Mouse (Mus musculus) heart, embryonic 16.5 days (tissue): ENCODE results near the gene Olfr494. TPM values are rescaled to one million over a fixed set of nuclear protein-coding genes. Genes with fewer than 3 reads are reported as not detected.

Experiments used
- ATAC-seq: fragments of 200-750 bp; cut with Nextera tagmentation; replicated peaks from 2 replicates; pipeline ENCODE4 v1.8.0; 2017; ENCODE audit warnings: moderate number of reproducible peaks; ENCODE audit not compliant: insufficient read depth, low FRiP score; ENCODE audit errors: extremely low read depth
- H3K27ac ChIP-seq: fragments of 300-500 bp; sonication (generic); 2 replicates; pipeline ENCODE4 v1.5.1; 2014; ENCODE audit warnings: mild to moderate bottlenecking, low read length, control low read depth, moderate library complexity
- H3K27me3 ChIP-seq: fragments of 300-500 bp; sonication (generic); 2 replicates; pipeline ENCODE4 v1.6.1; 2014; ENCODE audit warnings: low read length, mixed read lengths; ENCODE audit not compliant: control insufficient read depth, insufficient read depth
- H3K36me3 ChIP-seq: fragments of 300-500 bp; sonication (generic); 2 replicates; pipeline ENCODE4 v1.6.1; 2014; ENCODE audit not compliant: control insufficient read depth, insufficient read depth
- H3K4me1 ChIP-seq: fragments of 300-500 bp; sonication (generic); 2 replicates; pipeline ENCODE4 v1.6.1; 2014; ENCODE audit warnings: low read length, mixed read lengths; ENCODE audit not compliant: control insufficient read depth, insufficient read depth
- H3K4me2 ChIP-seq: fragments of 300-500 bp; sonication (generic); 2 replicates; pipeline ENCODE4 v1.6.1; 2014; ENCODE audit warnings: low read depth, mild to moderate bottlenecking, control low read depth, low read length
- H3K4me3 ChIP-seq: fragments of 300-500 bp; sonication (generic); 2 replicates; pipeline ENCODE4 v1.5.1; 2014; ENCODE audit warnings: mild to moderate bottlenecking, control low read depth, low read length
- H3K9ac ChIP-seq: fragments of 300-500 bp; sonication (generic); 2 replicates; pipeline ENCODE4 v1.6.1; 2014; ENCODE audit warnings: low read length, control low read depth
- H3K9me3 ChIP-seq: fragments of 300-500 bp; sonication (generic); replicated peaks from 2 replicates; pipeline ENCODE4 v1.6.1; 2016; ENCODE audit warnings: low read length; ENCODE audit not compliant: control insufficient read depth
- WGBS: fragments of 180-500 bp; shearing (Covaris S2); extraction: QIAGEN DNeasy Blood & Tissue Kit; methylation state at CpG from one replicate; pipeline ENCODE4 v1.1.7; 2014; 5-methylcytosine and 5-hydroxymethylcytosine counted together
- polyA plus RNA-seq: library from polyadenylated mRNA; unstranded; fragments of >200 nt; fragmentation: Nextera tagmentation; extraction: Ambion mirVana; gene quantifications from 2 replicates; pipeline ENCODE4 v1.2.1, GENCODE M21; 2015

Olfr494 gene
- not detected in 2 replicates for polyA plus RNA-seq

DNA sequence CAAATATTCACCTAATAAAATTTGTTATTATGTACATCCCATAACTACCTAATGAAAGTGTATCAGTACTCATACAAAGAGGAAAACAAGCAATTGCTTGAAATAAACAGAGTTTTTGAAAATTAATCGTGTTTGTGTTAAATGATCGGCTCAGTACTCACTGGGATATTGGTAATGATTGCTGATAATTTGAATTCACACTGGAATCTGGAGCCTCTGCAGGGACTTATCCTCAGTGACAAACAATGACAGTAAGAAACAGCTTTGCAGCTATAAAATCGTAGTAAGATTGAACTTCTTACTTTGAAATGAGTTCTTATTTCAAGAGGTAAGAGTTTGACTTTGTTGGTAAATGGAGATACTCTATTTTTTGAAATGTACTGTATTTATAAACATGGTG, at the start of gene Olfr494:
Gene Olfr494 (plus strand): TSS at position 301 of the 400 bp plus-strand sequence.
- Histone ChIP-seq H3K4me3 (no peak within 1 kb of the TSS), H3K4me1 (no peaks in the 10 kb centered on the region), H3K9me3 (no peaks in the 10 kb centered on the region), H3K36me3 (no peaks in the 10 kb centered on the region), H3K4me2 (no peak within 1 kb of the TSS), H3K27me3 (no peaks in the 10 kb centered on the region), H3K9ac (no peak within 1 kb of the TSS), H3K27ac (no peak within 1 kb of the TSS)
- WGBS = 65% methylated on average over 3 of the region's 3 CpGs
- no peak for ATAC-seq

DNA sequence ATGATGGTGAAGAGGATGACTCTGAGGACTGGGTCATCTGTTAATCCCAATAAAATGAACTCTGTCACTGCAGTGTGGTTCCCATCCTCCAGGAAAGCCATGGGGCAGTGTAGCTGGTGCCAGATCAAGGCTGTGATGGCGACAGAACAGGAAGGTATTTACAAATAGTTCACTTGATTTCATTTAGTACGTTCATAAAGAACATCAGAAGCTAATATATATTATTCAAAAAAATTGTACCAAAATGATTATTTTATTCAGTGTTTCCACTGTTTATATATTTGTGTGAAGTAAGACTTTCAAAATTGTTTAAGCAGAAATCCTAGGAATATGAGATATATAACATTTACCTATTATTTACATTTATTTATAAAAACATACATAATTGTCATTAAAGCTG, 41.6 kb upstream of the Olfr494 start, which contains the start of gene Olfr492:
Gene Olfr492 (minus strand): TSS at position 101 of the 400 bp plus-strand sequence.
- Histone ChIP-seq H3K4me3 (no peak within 1 kb of the TSS), H3K27ac (no peak within 1 kb of the TSS), H3K9ac (no peak within 1 kb of the TSS), H3K4me2 (no peak within 1 kb of the TSS), H3K4me1 (no peaks in the 10 kb centered on the region), H3K9me3 (no peaks in the 10 kb centered on the region), H3K27me3 (no peaks in the 10 kb centered on the region), H3K36me3 (no peaks in the 10 kb centered on the region)
- no peak for ATAC-seq
- WGBS = 70% methylated on average over 2 of the region's 2 CpGs

DNA sequence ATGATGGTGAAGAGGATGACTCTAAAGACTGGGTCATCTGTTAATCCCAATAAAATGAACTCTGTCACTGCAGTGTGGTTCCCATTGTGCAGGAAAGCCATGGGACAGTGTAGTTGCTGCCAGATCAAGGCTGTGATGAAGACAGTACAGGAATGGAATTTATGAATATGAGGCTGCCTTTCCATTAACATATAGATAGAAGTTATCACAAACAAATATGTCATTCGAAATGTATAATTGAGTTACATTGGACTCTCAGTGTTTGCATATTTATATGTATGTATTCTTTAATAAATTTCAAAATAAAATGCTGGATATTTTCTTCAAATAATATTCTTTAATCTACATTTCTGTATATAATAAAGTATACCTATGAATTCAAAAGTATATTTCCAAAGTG, 18.3 kb upstream of the Olfr494 start, which contains the start of gene Olfr493:
Gene Olfr493 (minus strand): TSS at position 101 of the 400 bp plus-strand sequence.
- Histone ChIP-seq H3K9ac (no peak within 1 kb of the TSS), H3K4me2 (no peak within 1 kb of the TSS), H3K27me3 (no peaks in the 10 kb centered on the region), H3K9me3 (no peaks in the 10 kb centered on the region), H3K27ac (no peak within 1 kb of the TSS), H3K4me1 (no peaks in the 10 kb centered on the region), H3K36me3 (no peaks in the 10 kb centered on the region), H3K4me3 (no peak within 1 kb of the TSS)
- 51% methylated on average over 1 of the region's 1 CpGs for WGBS
- ATAC-seq = no peak

DNA sequence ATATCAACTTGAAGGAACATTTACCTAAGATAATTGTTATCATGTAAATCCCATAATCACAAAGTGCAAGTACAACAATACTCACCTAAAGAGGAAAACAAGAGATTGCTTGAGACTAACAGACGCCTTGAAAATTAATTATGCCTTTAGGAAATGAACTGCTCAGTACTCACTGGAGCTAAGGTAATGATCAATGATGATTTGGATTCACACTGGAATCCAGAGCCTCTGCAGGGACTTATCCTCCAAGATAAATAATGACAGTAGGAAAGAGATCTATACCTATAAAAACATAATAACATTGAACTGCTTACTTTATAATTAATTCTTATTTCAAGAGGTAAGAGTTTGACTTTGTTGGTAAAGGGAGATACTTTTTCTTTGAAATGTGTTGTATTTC, 27.7 kb downstream of the Olfr494 start, which contains the start of gene Olfr495:
Gene Olfr495 (plus strand): TSS at position 301 of the 400 bp plus-strand sequence.
- no peaks in the 10 kb centered on the region for H3K9me3 ChIP-seq
- no peak within 1 kb of the TSS for H3K27ac ChIP-seq
- H3K27me3 ChIP-seq = no peaks in the 10 kb centered on the region
- 53% methylated on average over 1 of the region's 1 CpGs for WGBS
- H3K4me1 ChIP-seq = no peaks in the 10 kb centered on the region
- H3K4me3 ChIP-seq = no peak within 1 kb of the TSS
- no peak within 1 kb of the TSS for H3K4me2 ChIP-seq
- no peak within 1 kb of the TSS for H3K9ac ChIP-seq
- no peak for ATAC-seq
- no peaks in the 10 kb centered on the region for H3K36me3 ChIP-seq

Other genes with a start within 250 kb of the Olfr494 start
- gene Olfr484, start 237.9 kb upstream of the Olfr494 start, polyA plus RNA-seq = not detected in 2 replicates
- not detected in 2 replicates for gene Olfr485, start 205.5 kb upstream of the Olfr494 start, polyA plus RNA-seq
- not detected in 2 replicates for gene Olfr486, start 192.6 kb upstream of the Olfr494 start, polyA plus RNA-seq
- gene Olfr487, start 150.7 kb upstream of the Olfr494 start, polyA plus RNA-seq = not detected in 2 replicates
- gene Olfr488, start 107.0 kb upstream of the Olfr494 start, polyA plus RNA-seq = not detected in 2 replicates
- not detected in 2 replicates for gene Olfr490, start 76.4 kb upstream of the Olfr494 start, polyA plus RNA-seq
- gene Olfr491, start 51.9 kb upstream of the Olfr494 start, polyA plus RNA-seq = not detected in 2 replicates
- not detected in 2 replicates for gene Olfr492, start 41.7 kb upstream of the Olfr494 start, polyA plus RNA-seq
- not detected in 2 replicates for gene Olfr493, start 18.4 kb upstream of the Olfr494 start, polyA plus RNA-seq
- not detected in 2 replicates for gene Olfr495, start 27.8 kb downstream of the Olfr494 start, polyA plus RNA-seq
- gene Olfr497, start 55.1 kb downstream of the Olfr494 start, polyA plus RNA-seq = not detected in 2 replicates
- not detected in 2 replicates for gene Olfr498, start 100.0 kb downstream of the Olfr494 start, polyA plus RNA-seq
- not detected in 2 replicates for gene Olfr502, start 159.7 kb downstream of the Olfr494 start, polyA plus RNA-seq
- gene Olfr503, start 179.2 kb downstream of the Olfr494 start, polyA plus RNA-seq = not detected in 2 replicates
- gene Olfr504, start 200.5 kb downstream of the Olfr494 start, polyA plus RNA-seq = not detected in 2 replicates
- not detected in 2 replicates for gene Olfr506, start 245.5 kb downstream of the Olfr494 start, polyA plus RNA-seq